Mouse (Mus musculus): Measurements from ENCODE around the gene Unc5c. TPM values are rescaled to one million over a fixed set of nuclear protein-coding genes. Genes with fewer than 3 reads are reported as not detected.

The Unc5c gene
- polyA plus RNA-seq, 1 experiment from 2014 or later, result 26.6 TPM

DNA sequence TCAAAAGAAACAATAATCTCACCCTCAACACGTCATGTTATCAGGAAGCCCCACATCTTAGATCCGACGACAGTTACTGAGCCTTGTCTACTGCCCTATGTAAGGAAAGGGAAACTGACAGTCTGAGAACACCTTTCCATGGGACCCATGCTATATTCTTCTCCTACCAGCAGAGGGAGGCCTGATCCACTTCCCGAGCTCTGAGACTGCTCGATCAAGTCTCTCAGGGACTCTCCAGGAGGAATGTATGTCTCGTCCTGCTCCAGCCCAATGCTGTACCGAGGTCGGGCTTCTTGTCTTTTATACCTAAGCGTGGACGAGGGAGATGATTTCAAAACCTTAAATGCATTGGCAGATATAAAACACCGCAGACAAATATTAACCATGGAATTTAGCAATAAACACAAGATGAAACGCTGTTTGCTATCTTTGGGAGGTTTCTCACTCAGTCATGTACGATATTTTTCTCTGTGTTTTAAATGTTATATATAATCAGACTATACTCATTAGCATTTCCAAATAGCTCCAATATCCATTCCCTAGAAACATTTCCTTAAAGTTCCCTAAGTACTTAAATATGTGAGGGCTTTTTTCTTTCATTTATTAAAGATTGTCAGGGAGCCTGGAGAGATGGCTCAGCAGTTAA is 397.9 kb downstream of the Unc5c start:
- peak; percentile 86 for ATAC-seq
- Histone ChIP-seq H3K9me3 (ENCODE audit: control insufficient read depth, low read length) (no peaks in the 10 kb centered on the region), H3K36me3 (ENCODE audit: control insufficient read depth, insufficient read depth, low read length) (no peaks in the 10 kb centered on the region), H3K9ac (ENCODE audit: low read depth, low read length) (no peak overlapping the region), H3K27me3 (replicated peaks; ENCODE audit: control insufficient read depth, insufficient read depth, low read length) (no peaks in the 10 kb centered on the region), H3K27ac (ENCODE audit: low read depth, low read length) (no peak overlapping the region), H3K4me1 (ENCODE audit: control insufficient read depth, insufficient read depth, low read depth, low read length) (no peaks in the 10 kb centered on the region), H3K4me3 (ENCODE audit: low read length) (no peak overlapping the region), H3K4me2 (ENCODE audit: low read length) (peak overlapping the region; percentile 47)
- 24% methylated on average over 13 of the region's 13 CpGs for WGBS

DNA sequence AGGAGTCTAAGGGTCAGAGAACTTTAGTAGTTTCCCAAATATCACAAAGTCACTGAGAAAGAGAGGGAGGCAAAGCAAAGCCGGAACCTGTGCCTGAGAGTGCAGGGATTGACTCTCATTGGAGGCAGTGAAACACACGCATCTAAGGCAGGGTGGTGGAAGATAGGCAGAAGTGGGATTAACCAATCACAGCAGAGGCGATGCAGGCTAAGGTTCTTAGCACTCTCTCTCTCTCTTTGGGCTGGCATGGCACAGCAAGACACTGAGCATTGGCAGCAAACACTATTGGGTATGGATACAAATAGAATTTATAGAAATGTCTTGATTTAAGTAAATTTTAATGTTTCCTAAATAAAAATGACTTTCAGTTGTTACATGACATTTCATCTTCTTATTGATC is 406.8 kb downstream of the Unc5c start:
- no peak overlapping the region for H3K4me2 ChIP-seq (ENCODE audit: low read length)
- 71% methylated on average over 3 of the region's 3 CpGs for WGBS
- H3K4me1 ChIP-seq (ENCODE audit: control insufficient read depth, insufficient read depth, low read depth, low read length), result no peaks in the 10 kb centered on the region
- H3K27ac ChIP-seq (ENCODE audit: low read depth, low read length), result no peak overlapping the region
- peaks cover 2% of the 10 kb centered on the region; the same call in 1 of the 2 replicates for H3K9me3 ChIP-seq (ENCODE audit: control insufficient read depth, low read length)
- no peak overlapping the region for H3K4me3 ChIP-seq (ENCODE audit: low read length)
- H3K36me3 ChIP-seq (ENCODE audit: control insufficient read depth, insufficient read depth, low read length), result no peaks in the 10 kb centered on the region
- ATAC-seq, result no peak
- no peaks in the 10 kb centered on the region for H3K27me3 ChIP-seq (replicated peaks; ENCODE audit: control insufficient read depth, insufficient read depth, low read length)
- H3K9ac ChIP-seq (ENCODE audit: low read depth, low read length), result no peak overlapping the region

DNA sequence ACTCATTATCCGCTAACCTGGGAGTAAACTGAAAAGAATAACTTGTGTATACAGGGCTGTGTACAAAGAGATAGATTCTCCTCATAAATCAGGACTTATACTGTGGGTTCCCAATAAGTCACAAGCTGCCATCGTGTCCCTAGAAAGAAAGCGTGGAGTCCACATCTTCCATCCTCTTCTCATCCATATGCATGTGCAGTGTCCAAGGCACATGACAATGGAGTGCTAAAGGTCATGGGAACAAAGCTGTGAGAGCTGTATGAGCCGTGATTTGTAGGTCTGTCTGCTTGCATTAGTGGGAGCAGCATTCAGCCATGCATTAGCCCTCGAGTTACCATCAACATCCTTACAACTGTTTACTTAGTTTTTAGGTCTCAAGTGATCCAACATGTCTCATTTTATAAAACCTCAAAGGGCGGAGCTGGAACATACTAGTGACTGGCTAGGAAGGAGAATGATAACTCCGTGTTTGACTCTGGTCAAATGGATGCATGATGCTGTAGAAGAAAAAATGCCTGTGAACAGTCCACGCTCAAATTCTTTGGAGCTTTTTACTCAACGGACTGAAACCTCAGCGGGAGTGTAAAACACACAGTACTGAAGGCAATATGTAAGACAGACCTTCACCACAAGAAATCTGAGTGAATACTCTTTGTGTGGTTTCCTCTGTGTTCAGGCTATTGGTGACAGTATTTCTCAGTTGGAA is 407.5 kb downstream of the Unc5c start:
- Histone ChIP-seq H3K27me3 (replicated peaks; ENCODE audit: control insufficient read depth, insufficient read depth, low read length) (no peaks in the 10 kb centered on the region), H3K36me3 (ENCODE audit: control insufficient read depth, insufficient read depth, low read length) (no peaks in the 10 kb centered on the region), H3K4me2 (ENCODE audit: low read length) (no peak overlapping the region), H3K4me1 (ENCODE audit: control insufficient read depth, insufficient read depth, low read depth, low read length) (no peaks in the 10 kb centered on the region), H3K9me3 (ENCODE audit: control insufficient read depth, low read length) (peaks cover 2% of the 10 kb centered on the region; the same call in 1 of the 2 replicates), H3K9ac (ENCODE audit: low read depth, low read length) (no peak overlapping the region), H3K4me3 (ENCODE audit: low read length) (no peak overlapping the region), H3K27ac (ENCODE audit: low read depth, low read length) (no peak overlapping the region)
- 43% methylated on average over 10 of the region's 10 CpGs for WGBS
- ATAC-seq, result no peak

DNA sequence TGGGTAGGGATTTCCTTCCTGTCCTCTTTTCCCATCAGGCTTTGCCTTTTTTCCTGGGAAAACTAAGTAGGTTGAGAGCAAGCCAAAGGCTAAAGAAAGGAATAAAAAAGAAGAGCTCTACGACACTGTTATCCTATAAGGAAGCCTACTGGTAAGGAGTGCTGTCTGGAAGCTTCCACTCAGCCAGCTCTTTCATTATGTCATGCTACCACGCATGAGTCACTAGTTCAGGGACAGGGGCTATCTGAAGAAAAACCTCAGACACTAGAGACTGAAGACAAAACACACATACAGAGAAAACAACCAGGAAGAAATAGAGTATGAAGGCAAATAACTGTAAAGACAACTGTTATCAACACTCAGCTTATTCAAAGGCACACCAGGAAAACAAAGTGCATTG is 417.5 kb downstream of the Unc5c start:
- no peaks in the 10 kb centered on the region for H3K4me1 ChIP-seq (ENCODE audit: control insufficient read depth, insufficient read depth, low read depth, low read length)
- ATAC-seq, result no peak
- no peaks in the 10 kb centered on the region for H3K36me3 ChIP-seq (ENCODE audit: control insufficient read depth, insufficient read depth, low read length)
- no peak overlapping the region for H3K4me2 ChIP-seq (ENCODE audit: low read length)
- H3K9ac ChIP-seq (ENCODE audit: low read depth, low read length), result no peak overlapping the region
- no peak overlapping the region for H3K4me3 ChIP-seq (ENCODE audit: low read length)
- no peak overlapping the region for H3K27ac ChIP-seq (ENCODE audit: low read depth, low read length)
- H3K9me3 ChIP-seq (ENCODE audit: control insufficient read depth, low read length), result no peaks in the 10 kb centered on the region
- WGBS, result 84% methylated on average over 2 of the region's 2 CpGs
- H3K27me3 ChIP-seq (replicated peaks; ENCODE audit: control insufficient read depth, insufficient read depth, low read length), result no peaks in the 10 kb centered on the region

DNA sequence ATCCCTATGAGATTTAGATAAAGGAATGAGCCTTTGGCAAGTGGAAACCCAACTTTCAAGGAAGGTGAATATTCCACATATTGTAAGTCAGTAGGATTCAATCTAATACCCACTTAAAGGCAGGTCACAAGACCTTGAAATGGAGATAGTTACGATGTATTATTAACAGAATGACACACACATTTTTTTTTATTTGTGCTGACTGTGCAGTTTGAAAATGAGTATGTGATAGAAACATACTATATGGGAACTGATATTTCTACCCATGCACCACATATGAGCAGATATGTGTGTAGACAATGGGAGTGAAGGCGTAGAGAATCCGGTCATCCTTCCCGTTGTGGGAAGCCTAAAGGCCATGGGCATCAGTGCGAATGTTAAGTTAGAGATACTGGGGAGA is 419.2 kb downstream of the Unc5c start:
- no peak overlapping the region for H3K4me3 ChIP-seq (ENCODE audit: low read length)
- H3K4me1 ChIP-seq (ENCODE audit: control insufficient read depth, insufficient read depth, low read depth, low read length), result no peaks in the 10 kb centered on the region
- ATAC-seq, result no peak
- H3K4me2 ChIP-seq (ENCODE audit: low read length), result no peak overlapping the region
- H3K36me3 ChIP-seq (ENCODE audit: control insufficient read depth, insufficient read depth, low read length), result no peaks in the 10 kb centered on the region
- H3K9me3 ChIP-seq (ENCODE audit: control insufficient read depth, low read length), result no peaks in the 10 kb centered on the region
- 96% methylated on average over 5 of the region's 5 CpGs for WGBS
- no peak overlapping the region for H3K9ac ChIP-seq (ENCODE audit: low read depth, low read length)
- no peak overlapping the region for H3K27ac ChIP-seq (ENCODE audit: low read depth, low read length)
- no peaks in the 10 kb centered on the region for H3K27me3 ChIP-seq (replicated peaks; ENCODE audit: control insufficient read depth, insufficient read depth, low read length)

Measured in hindbrain, embryonic 16.5 days (tissue).